Mouse (Mus musculus): ENCODE data around the gene H2-M3. TPM values are rescaled to one million over a fixed set of nuclear protein-coding genes. Genes with fewer than 3 reads are reported as not detected.

The H2-M3 gene
- 0.97 and 1.1 TPM in 2 replicates for polyA plus RNA-seq (2012; rRNA removed)

DNA sequence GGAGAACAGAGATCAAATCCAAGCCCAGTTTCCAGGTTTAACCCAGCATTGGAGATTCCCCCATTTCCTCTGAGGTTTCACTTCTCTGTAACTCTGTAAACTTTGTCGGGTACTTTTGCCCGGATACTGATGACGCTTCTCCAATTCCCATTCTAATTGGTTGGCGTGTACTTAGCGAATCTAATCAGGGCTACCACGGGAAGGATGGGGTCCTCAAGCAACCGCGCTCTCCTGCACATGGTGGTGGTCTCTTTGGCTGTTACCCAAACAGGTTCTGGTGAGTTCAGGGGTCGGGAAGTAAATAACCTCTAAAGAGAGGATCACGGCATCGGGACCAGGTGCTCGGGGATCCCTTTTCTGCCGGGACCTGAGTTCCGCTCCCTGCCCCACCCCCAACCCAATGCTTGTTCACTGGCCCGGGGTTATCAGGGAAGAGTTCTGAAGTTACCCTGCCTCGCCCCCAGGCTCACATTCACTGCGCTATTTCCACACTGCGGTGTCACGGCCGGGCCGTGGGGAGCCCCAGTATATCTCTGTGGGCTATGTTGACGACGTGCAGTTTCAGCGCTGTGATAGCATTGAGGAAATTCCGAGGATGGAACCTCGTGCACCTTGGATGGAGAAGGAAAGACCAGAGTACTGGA is at the start of gene H2-M3:
TSS of gene H2-M3 (plus strand) at position 163 of the 644 bp plus-strand sequence.

DNA sequence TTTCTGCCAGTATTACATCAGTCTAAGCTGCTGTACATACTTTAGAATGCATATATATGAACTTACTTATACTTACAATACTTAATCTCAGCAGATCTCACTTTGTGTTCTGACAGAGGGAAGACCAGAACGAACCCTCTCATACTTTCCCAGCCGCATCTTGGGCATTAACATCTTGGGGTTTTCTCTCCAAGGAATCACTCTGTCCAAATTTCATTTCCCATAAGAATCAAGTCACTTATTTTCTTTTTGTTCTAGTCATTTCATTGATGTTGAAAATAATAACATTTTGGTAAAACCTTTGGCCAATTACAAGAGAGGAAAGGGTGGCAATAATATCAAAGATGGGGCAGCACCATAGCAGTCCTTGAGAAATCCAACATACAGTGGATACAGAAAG is 32.8 kb upstream of the H2-M3 start, which contains the start of gene Olfr97:
TSS of gene Olfr97 (minus strand) at position 101 of the 400 bp plus-strand sequence.

DNA sequence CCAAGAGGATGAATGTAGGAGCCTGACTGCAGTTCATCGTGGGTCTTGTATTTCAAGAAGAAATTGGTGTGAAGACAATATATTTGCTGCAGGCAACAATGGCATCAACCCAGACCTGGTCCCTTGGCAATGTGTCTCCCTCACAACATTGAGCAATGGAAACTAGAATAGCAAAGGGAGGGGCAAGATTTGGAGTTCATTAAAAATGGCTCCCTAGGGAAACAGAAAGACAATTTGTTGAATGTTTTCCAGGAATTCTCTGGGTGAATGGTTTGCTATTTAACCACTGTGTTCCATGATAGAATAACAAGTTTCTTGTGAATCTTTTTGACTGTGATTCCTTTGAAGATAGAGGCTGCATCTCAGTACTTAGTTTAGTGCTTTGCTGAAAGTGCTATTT is 6.4 kb upstream of the H2-M3 start, which contains the start of gene Olfr98:
TSS of gene Olfr98 (minus strand) at position 124 of the 400 bp plus-strand sequence.

DNA sequence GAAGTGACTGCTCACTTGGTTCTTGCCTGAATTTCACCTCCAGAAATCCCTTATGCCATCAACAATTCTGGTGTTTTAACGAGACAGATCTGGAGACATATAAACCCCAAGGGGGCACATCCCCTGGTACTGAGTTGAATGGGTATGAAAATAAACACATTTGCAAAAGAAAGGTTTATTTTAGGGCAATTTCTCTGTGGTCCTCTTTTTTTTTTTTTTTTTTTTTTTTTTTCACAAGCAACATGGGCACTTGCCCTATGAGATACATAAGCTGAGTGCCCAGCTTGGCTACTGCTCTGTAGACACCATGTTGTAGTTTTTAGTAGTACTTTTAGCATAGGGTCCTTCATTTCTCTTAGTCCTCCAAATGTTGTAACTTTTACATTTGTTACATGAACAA is 13.3 kb downstream of the H2-M3 start, which contains the start of gene Olfr99:
TSS of gene Olfr99 (minus strand) at position 101 of the 400 bp plus-strand sequence.

DNA sequence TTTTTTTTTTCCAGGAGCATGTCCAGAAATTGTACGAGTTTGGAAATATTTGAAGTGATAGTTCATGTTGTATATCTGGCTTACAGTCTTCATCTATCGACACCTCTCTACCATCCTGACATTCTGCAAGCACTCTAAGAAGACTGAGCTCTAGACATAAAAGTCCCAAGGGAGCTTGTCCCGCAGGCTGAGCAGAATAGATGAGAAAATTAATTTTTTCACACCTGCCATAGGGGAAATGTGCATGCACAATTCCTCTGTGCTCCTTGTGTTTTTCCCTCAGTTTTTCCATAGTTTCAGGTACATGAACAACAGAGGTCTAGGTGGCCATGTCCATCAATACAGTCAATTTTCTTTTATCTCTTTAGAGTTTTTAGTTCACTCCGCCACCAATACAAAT is 34.2 kb downstream of the H2-M3 start, which contains the start of gene Olfr101:
TSS of gene Olfr101 (minus strand) at position 101 of the 400 bp plus-strand sequence.

DNA sequence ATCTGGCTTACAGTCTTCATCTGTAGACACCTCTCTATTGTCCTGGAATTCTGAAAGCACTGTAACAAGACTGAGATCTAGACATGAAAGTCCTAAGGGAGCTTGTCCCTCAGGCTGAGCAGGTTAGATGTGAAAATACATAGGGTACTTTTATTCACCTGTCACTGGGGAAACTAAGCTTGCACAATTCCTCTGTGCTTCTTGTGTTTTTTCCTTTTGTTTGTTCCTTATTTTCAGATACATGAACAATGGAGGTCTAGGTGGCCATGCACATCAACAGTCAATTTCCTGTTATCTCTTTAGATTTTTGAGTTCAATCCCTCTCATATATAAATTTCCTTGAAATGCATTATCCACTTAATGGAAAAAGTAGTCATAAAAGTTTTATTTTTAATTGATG is 46.9 kb downstream of the H2-M3 start, which contains the start of gene Olfr102:
TSS of gene Olfr102 (minus strand) at position 101 of the 400 bp plus-strand sequence.

Other genes starting within 250 kb of the H2-M3 start
- gene Mog, start 246.8 kb upstream of the H2-M3 start, polyA plus RNA-seq (2012; rRNA removed): not detected in 2 replicates
- 73.5 and 100.0 TPM in 2 replicates for gene Gabbr1, start 224.3 kb upstream of the H2-M3 start, polyA plus RNA-seq (2012; rRNA removed)
- not detected in 2 replicates for gene Olfr90, start 181.7 kb upstream of the H2-M3 start, polyA plus RNA-seq (2012; rRNA removed)
- gene Olfr91, start 171.9 kb upstream of the H2-M3 start, polyA plus RNA-seq (2012; rRNA removed): not detected in 2 replicates
- gene Olfr92, start 150.1 kb upstream of the H2-M3 start, polyA plus RNA-seq (2012; rRNA removed): not detected in 2 replicates
- gene Olfr93, start 108.7 kb upstream of the H2-M3 start, polyA plus RNA-seq (2012; rRNA removed): not detected in 2 replicates
- gene Ubd, start 76.3 kb upstream of the H2-M3 start, polyA plus RNA-seq (2012; rRNA removed): not detected in 2 replicates
- gene Olfr94, start 69.2 kb upstream of the H2-M3 start, polyA plus RNA-seq (2012; rRNA removed): not detected in 2 replicates
- not detected in 2 replicates for gene Olfr95, start 57.1 kb upstream of the H2-M3 start, polyA plus RNA-seq (2012; rRNA removed)
- gene Olfr96, start 50.1 kb upstream of the H2-M3 start, polyA plus RNA-seq (2012; rRNA removed): not detected in 2 replicates
- not detected in 2 replicates for gene Olfr97, start 32.9 kb upstream of the H2-M3 start, polyA plus RNA-seq (2012; rRNA removed)
- gene Olfr98, start 6.5 kb upstream of the H2-M3 start, polyA plus RNA-seq (2012; rRNA removed): not detected in 2 replicates
- gene Olfr99, start 13.2 kb downstream of the H2-M3 start, polyA plus RNA-seq (2012; rRNA removed): not detected in 2 replicates
- not detected in 2 replicates for gene Olfr101, start 34.1 kb downstream of the H2-M3 start, polyA plus RNA-seq (2012; rRNA removed)
- not detected in 2 replicates for gene Olfr102, start 46.8 kb downstream of the H2-M3 start, polyA plus RNA-seq (2012; rRNA removed)
- gene Olfr103, start 69.5 kb downstream of the H2-M3 start, polyA plus RNA-seq (2012; rRNA removed): not detected in 2 replicates
- not detected in 2 replicates for gene Olfr104-ps, start 89.4 kb downstream of the H2-M3 start, polyA plus RNA-seq (2012; rRNA removed)
- not detected in 2 replicates for gene Olfr105-ps, start 108.8 kb downstream of the H2-M3 start, polyA plus RNA-seq (2012; rRNA removed)
- not detected in 2 replicates for gene Olfr106-ps, start 120.2 kb downstream of the H2-M3 start, polyA plus RNA-seq (2012; rRNA removed)
- not detected in 2 replicates for gene Olfr107, start 129.0 kb downstream of the H2-M3 start, polyA plus RNA-seq (2012; rRNA removed)
- gene Olfr108, start 175.3 kb downstream of the H2-M3 start, polyA plus RNA-seq (2012; rRNA removed): not detected in 2 replicates
- gene Olfr109, start 188.7 kb downstream of the H2-M3 start, polyA plus RNA-seq (2012; rRNA removed): not detected in 2 replicates
- not detected in 2 replicates for gene H2-M2, start 213.3 kb downstream of the H2-M3 start, polyA plus RNA-seq (2012; rRNA removed)
- gene Olfr110, start 222.2 kb downstream of the H2-M3 start, polyA plus RNA-seq (2012; rRNA removed): not detected in 2 replicates
- gene Olfr111, start 237.8 kb downstream of the H2-M3 start, polyA plus RNA-seq (2012; rRNA removed): 0.04 and 0.10 TPM in 2 replicates

Data from central nervous system, embryonic 11.5 days (tissue).